Mouse (Mus musculus): Measurements from ENCODE around the gene Appbp2.
"Not testable (repeated sequence)": the region's sequence is repeated elsewhere in the genome, so short reads cannot be mapped to it uniquely, and the experiment has no call there.

Appbp2 gene

GRCm38 (mm10) chr11:85167503-85167902 is 67.4 kb downstream of the Appbp2 start:
- Histone ChIP-seq H3K36me3 (ENCODE audit: insufficient read depth, low read length) (no peaks in the 10 kb centered on the region), H3K9me3 (ENCODE audit: low read length) (no peaks in the 10 kb centered on the region), H3K4me3 (replicated peaks; ENCODE audit: low read length) (no peak overlapping the region), H3K27me3 (ENCODE audit: insufficient read depth, low read length) (peaks cover 21% of the 10 kb centered on the region), H3K4me1 (replicated peaks; ENCODE audit: low read depth, low read length) (peaks cover 8% of the 10 kb centered on the region)
- TF ChIP-seq POU5F1 (IDR thresholded peaks at IDR 0.05; ENCODE audit: borderline replicate concordance, low read length), result no peak
- TF ChIP-seq CTCF (conservative IDR thresholded peaks at IDR 0.05; ENCODE audit: low read length), result no peak

- Histone ChIP-seq H3K4me1 (replicated peaks; ENCODE audit: low read depth, low read length) (no peaks in the 10 kb centered on the region), H3K4me3 (replicated peaks; ENCODE audit: low read length) (no peak overlapping the region), H3K9me3 (ENCODE audit: low read length) (no peaks in the 10 kb centered on the region), H3K27me3 (ENCODE audit: insufficient read depth, low read length) (peaks cover 7% of the 10 kb centered on the region; the same call in 1 of the 2 replicates), H3K36me3 (ENCODE audit: insufficient read depth, low read length) (no peaks in the 10 kb centered on the region)
- TF ChIP-seq NANOG (IDR thresholded peaks at IDR 0.05; ENCODE audit: borderline replicate concordance, low read length), result no peak
- no peak for TF ChIP-seq POU5F1 (IDR thresholded peaks at IDR 0.05; ENCODE audit: borderline replicate concordance, low read length)
- TF ChIP-seq CTCF (conservative IDR thresholded peaks at IDR 0.05; ENCODE audit: low read length), result no peak
Observed at GRCm38 (mm10) chr11:85164371-85164770, 70.6 kb downstream of the Appbp2 start.

DNA sequence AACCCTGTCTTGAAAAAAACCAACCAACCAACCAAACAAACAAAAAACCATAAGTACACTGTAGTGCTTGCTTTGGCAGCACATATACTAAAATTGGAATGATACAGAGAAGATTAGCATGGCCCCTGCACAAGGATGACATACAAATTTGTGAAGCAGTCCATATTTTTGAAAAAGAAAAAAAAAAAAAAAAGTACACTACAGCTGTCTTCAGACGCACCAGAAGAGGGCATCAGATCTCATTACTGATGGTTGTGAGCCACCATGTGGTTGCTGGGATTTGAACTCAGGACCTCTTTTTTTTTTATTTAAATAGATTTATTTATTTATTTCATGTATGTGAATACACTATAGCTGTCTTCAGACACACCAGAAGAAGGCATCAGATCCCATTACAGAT is 71.9 kb downstream of the Appbp2 start:
- H3K4me1 ChIP-seq (replicated peaks; ENCODE audit: low read depth, low read length); H3K9me3 ChIP-seq (ENCODE audit: low read length); H3K4me3 ChIP-seq (replicated peaks; ENCODE audit: low read length); H3K36me3 ChIP-seq (ENCODE audit: insufficient read depth, low read length): not testable (repeated sequence)
- peaks cover 14% of the 10 kb centered on the region for H3K27me3 ChIP-seq (ENCODE audit: insufficient read depth, low read length)

- TF ChIP-seq CTCF (conservative IDR thresholded peaks at IDR 0.05; ENCODE audit: low read length) (no peak), POU5F1 (IDR thresholded peaks at IDR 0.05; ENCODE audit: borderline replicate concordance, low read length) (no peak), NANOG (IDR thresholded peaks at IDR 0.05; ENCODE audit: borderline replicate concordance, low read length) (no peak)
- no peaks in the 10 kb centered on the region for H3K36me3 ChIP-seq (ENCODE audit: insufficient read depth, low read length)
Observed at GRCm38 (mm10) chr11:85157301-85157700, 77.6 kb downstream of the Appbp2 start.

DNA sequence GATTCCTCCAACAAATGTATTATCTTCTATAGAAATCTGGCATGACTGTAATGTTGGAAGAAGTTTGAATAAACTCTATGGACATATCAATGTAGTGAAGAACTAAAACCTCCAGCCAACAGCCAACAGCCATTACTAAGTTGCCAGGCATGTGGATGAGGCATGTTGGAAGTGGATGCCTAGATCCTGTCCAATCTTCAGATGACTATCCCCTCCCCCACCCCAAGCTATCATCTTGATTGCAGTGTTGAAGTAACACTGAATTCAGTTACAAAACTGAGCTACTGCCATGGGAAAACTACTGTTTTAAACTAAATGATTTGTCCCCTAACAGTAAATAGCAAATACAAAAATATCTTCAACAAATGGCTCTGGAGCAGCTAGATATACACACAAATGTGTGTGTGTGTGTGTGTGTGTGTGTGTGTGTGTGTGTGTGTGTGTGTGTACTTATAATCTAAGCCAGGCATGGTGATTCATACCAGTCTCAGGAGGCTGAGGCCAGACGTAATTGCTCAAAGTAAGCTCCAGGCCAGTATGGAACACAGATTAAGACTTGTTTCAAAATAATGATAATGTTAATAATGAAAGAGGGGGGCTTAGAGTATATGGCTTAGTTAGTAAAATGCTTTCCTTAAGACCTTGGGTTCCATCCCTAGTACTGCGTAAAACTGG is 82.5 kb downstream of the Appbp2 start:
- peaks cover 3% of the 10 kb centered on the region; the same call in 1 of the 2 replicates for H3K27me3 ChIP-seq (ENCODE audit: insufficient read depth, low read length)
- TF ChIP-seq NANOG (IDR thresholded peaks at IDR 0.05; ENCODE audit: borderline replicate concordance, low read length), result no peak
- no peak for TF ChIP-seq POU5F1 (IDR thresholded peaks at IDR 0.05; ENCODE audit: borderline replicate concordance, low read length)
- TF ChIP-seq CTCF (conservative IDR thresholded peaks at IDR 0.05; ENCODE audit: low read length), result no peak
- no peaks in the 10 kb centered on the region for H3K4me1 ChIP-seq (replicated peaks; ENCODE audit: low read depth, low read length)
- no peak overlapping the region for H3K4me3 ChIP-seq (replicated peaks; ENCODE audit: low read length)
- no peaks in the 10 kb centered on the region for H3K9me3 ChIP-seq (ENCODE audit: low read length)
- no peaks in the 10 kb centered on the region for H3K36me3 ChIP-seq (ENCODE audit: insufficient read depth, low read length)

More at GRCm38 (mm10) chr11:85157301-85157700, 77.6 kb downstream of the Appbp2 start:
- Histone ChIP-seq H3K27me3 (ENCODE audit: insufficient read depth, low read length) (peaks cover 14% of the 10 kb centered on the region), H3K9me3 (ENCODE audit: low read length) (no peaks in the 10 kb centered on the region), H3K4me3 (replicated peaks; ENCODE audit: low read length) (no peak overlapping the region), H3K4me1 (replicated peaks; ENCODE audit: low read depth, low read length) (no peaks in the 10 kb centered on the region)

DNA sequence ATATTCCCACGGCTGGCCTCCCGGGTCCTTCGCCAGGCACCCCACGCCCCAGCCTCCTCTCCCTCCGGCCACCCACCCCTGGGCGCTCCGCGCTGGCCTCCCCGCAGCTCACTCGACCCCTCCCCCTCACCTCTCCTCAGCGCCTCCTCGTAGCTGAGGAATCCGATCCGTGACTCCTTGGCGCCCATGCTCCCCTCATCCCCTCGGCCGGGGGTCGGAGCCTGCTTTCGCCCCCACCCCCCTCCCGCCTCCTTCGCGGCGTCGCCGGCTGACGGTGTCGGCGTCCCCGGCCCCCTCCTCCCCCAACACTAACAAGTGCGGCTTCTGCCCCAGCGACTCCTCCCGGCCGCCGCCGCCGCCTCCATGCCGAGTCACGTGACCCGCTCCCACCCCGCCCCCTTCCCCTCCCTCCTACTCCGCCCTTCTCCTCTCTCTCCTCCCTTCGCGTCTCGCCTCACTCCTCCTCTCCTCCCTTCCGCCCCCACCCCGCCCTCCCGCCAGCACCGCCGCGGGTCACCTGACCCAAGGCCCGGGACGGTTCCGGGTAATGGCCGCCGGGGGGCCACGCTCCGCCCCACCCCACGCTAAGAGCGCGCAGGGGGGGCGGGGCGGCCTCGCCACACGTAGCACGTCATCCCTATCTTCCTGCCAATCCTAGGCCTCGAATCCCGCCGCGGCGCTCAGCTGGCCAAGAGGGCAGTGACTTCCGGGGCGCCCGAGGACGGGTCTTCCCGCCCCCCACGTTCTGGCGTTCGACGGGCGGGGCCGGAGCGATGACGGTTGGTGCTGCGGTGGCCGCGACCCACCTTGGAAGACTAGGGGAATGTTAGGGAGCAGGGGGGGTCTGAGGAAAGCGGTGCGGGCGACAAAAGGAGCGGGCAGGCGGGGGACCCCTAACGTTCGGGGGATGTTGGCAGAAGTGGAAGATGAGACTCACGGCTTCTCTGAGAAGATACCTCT is 95.1 kb downstream of the Appbp2 start, which contains the start of gene Usp32:
TSS of gene Usp32 (minus strand) at position 581 of the 960 bp plus-strand sequence.
- Histone ChIP-seq H3K4me1 (replicated peaks; ENCODE audit: low read depth, low read length) (peaks cover 30% of the 10 kb centered on the region), H3K9me3 (ENCODE audit: low read length) (no peaks in the 10 kb centered on the region), H3K27me3 (ENCODE audit: insufficient read depth, low read length) (no peaks in the 10 kb centered on the region), H3K4me3 (replicated peaks; ENCODE audit: low read length) (peak within 1 kb of the TSS; percentile 92), H3K36me3 (ENCODE audit: insufficient read depth, low read length) (no peaks in the 10 kb centered on the region)
- TF ChIP-seq POU5F1 (IDR thresholded peaks at IDR 0.05; ENCODE audit: borderline replicate concordance, low read length) (no peak), NANOG (IDR thresholded peaks at IDR 0.05; ENCODE audit: borderline replicate concordance, low read length) (no peak), CTCF (conservative IDR thresholded peaks at IDR 0.05; ENCODE audit: low read length) (no peak)

GRCm38 (mm10) chr11:85138776-85139474 is 96.0 kb downstream of the Appbp2 start:
- Histone ChIP-seq H3K4me1 (replicated peaks; ENCODE audit: low read depth, low read length) (peaks cover 30% of the 10 kb centered on the region), H3K27me3 (ENCODE audit: insufficient read depth, low read length) (no peaks in the 10 kb centered on the region), H3K36me3 (ENCODE audit: insufficient read depth, low read length) (no peaks in the 10 kb centered on the region), H3K9me3 (ENCODE audit: low read length) (no peaks in the 10 kb centered on the region), H3K4me3 (replicated peaks; ENCODE audit: low read length) (peak overlapping the region; percentile 92)
- TF ChIP-seq CTCF (conservative IDR thresholded peaks at IDR 0.05; ENCODE audit: low read length) (no peak), POU5F1 (IDR thresholded peaks at IDR 0.05; ENCODE audit: borderline replicate concordance, low read length) (no peak), NANOG (IDR thresholded peaks at IDR 0.05; ENCODE audit: borderline replicate concordance, low read length) (no peak)

Measured in E14TG2a.4 (cell line).